Mouse (Mus musculus) thymus, adult 18-20 months (tissue): ENCODE measurements around the gene Zfp277.

Experiments
- DNase-seq, 2 experiments: peaks; one replicate each; pipeline ENCODE4 v3.0.0; 2022; ENCODE audit warnings: mixed read lengths in 2 of 2

Gene Zfp277

GRCm38 (mm10) chr12:40347060-40347698, 98.5 kb downstream of the Zfp277 start:
- DNase-seq: no peak

- no peak for DNase-seq
Observed at GRCm38 (mm10) chr12:40341443-40341842, 104.3 kb downstream of the Zfp277 start.

- DNase-seq: no peak
Observed at GRCm38 (mm10) chr12:40335303-40335702, 110.4 kb downstream of the Zfp277 start.

GRCm38 (mm10) chr12:40331467-40331866, 114.2 kb downstream of the Zfp277 start:
- no peak for DNase-seq

- DNase-seq: no peak
Observed at GRCm38 (mm10) chr12:40327012-40327660, 118.6 kb downstream of the Zfp277 start.

GRCm38 (mm10) chr12:40325582-40325981, 120.1 kb downstream of the Zfp277 start:
- no peak for DNase-seq

- DNase-seq: no peak
Observed at GRCm38 (mm10) chr12:40324819-40325218, 120.9 kb downstream of the Zfp277 start.

- no peak for DNase-seq
Observed at GRCm38 (mm10) chr12:40315146-40315545, 130.6 kb downstream of the Zfp277 start.

GRCm38 (mm10) chr12:40303960-40304359, 141.7 kb downstream of the Zfp277 start:
- DNase-seq: no peak

GRCm38 (mm10) chr12:40298636-40299035, 147.1 kb downstream of the Zfp277 start:
- DNase-seq: no peak

- no peak for DNase-seq
Observed at GRCm38 (mm10) chr12:40286539-40286938, 159.2 kb downstream of the Zfp277 start.

GRCm38 (mm10) chr12:40280596-40281325, 164.9 kb downstream of the Zfp277 start:
- no peak for DNase-seq

- DNase-seq: no peak
Observed at GRCm38 (mm10) chr12:40277581-40277980, 168.1 kb downstream of the Zfp277 start.

GRCm38 (mm10) chr12:40274931-40275330, 170.8 kb downstream of the Zfp277 start:
- no peak for DNase-seq

- DNase-seq: no peak
Observed at GRCm38 (mm10) chr12:40273339-40273738, 172.4 kb downstream of the Zfp277 start.

- no peak for DNase-seq
Observed at GRCm38 (mm10) chr12:40272710-40273109, 173.0 kb downstream of the Zfp277 start.

GRCm38 (mm10) chr12:40268313-40268712, 177.4 kb downstream of the Zfp277 start:
- DNase-seq: no peak
